9 mouse cellular contexts compared by ENCODE assay signal in genomic region chr9:118821220-118822185, GRCm38 (mm10).
A peak's percentile ranks its signal among the peaks of the same experiment; 100 is the strongest.
DNase-seq lines count a peak whose midpoint lies in the region; ATAC-seq and TF ChIP-seq lines count a peak whose summit lies in the region.
"Had no signal": no experiment of that assay in that cellular context is flagged by ENCODE, and none has a peak within 500 bp of the region (broad histone marks: within the 10 kb centered on the region; RNA-seq: fewer than 3 reads in every experiment).

No protein-coding gene starts in this region.

- H3K27me3 ChIP-seq in kidney, embryonic 16.5 days (ENCODE audit: insufficient read depth, low read length), result no peaks in the 10 kb centered on the region
- no peaks in the 10 kb centered on the region for H3K27me3 ChIP-seq in kidney, adult 2 months (replicated peaks; ENCODE audit: control insufficient read depth, insufficient read depth, low read length)
- H3K27me3 ChIP-seq in embryonic facial prominence, embryonic 14.5 days (replicated peaks; ENCODE audit: control insufficient read depth, insufficient read depth, low read length), result no peaks in the 10 kb centered on the region
- no peaks in the 10 kb centered on the region for H3K27me3 ChIP-seq in hindbrain, embryonic 10.5 days (ENCODE audit: insufficient read depth, poor library complexity, severe bottlenecking)
- no peaks in the 10 kb centered on the region for H3K27me3 ChIP-seq in lung, embryonic 14.5 days (ENCODE audit: insufficient read depth, low read length)
- no peaks in the 10 kb centered on the region for H3K27me3 ChIP-seq in neural tube, embryonic 15.5 days (replicated peaks)
- H3K27me3 ChIP-seq: Patski had no signal

- H3K4me2 ChIP-seq in kidney, embryonic 16.5 days (replicated peaks; ENCODE audit: low read depth, low read length), result peak overlapping the region; percentile 3; the same call in 1 of the 2 replicates
- H3K4me2 ChIP-seq in embryonic facial prominence, embryonic 14.5 days (ENCODE audit: low read depth, low read length), result peak overlapping the region; percentile 47
- H3K4me2 ChIP-seq in lung, embryonic 14.5 days, result peak overlapping the region; percentile 43
- H3K4me2 ChIP-seq in neural tube, embryonic 15.5 days, result peak overlapping the region; percentile 30; the same call in 1 of the 2 replicates

- TF ChIP-seq CTCF in kidney, adult 2 months (conservative IDR thresholded peaks at IDR 0.05; ENCODE audit: insufficient read depth, insufficient read length, low read depth, low read length), result no peak
- TF ChIP-seq CTCF in lung, embryonic 14.5 days (IDR thresholded peaks at IDR 0.05; ENCODE audit: low read depth), result no peak

- 55% methylated on average over 21 of the region's 21 CpGs for WGBS in kidney, embryonic 16.5 days
- WGBS in kidney, adult 2 months, result 64% methylated on average over 21 of the region's 21 CpGs
- WGBS in embryonic facial prominence, embryonic 14.5 days, result 24% methylated on average over 21 of the region's 21 CpGs
- 44% methylated on average over 21 of the region's 21 CpGs for WGBS in hindbrain, embryonic 10.5 days
- WGBS in lung, embryonic 14.5 days, result 41% methylated on average over 21 of the region's 21 CpGs
- WGBS in neural tube, embryonic 15.5 days, result 48% methylated on average over 21 of the region's 21 CpGs

- no peak overlapping the region for H3K9ac ChIP-seq in kidney, embryonic 16.5 days (replicated peaks; ENCODE audit: low read length)
- H3K9ac ChIP-seq in embryonic facial prominence, embryonic 14.5 days (ENCODE audit: low read depth, low read length), result peak overlapping the region; percentile 45
- H3K9ac ChIP-seq in lung, embryonic 14.5 days, result no peak overlapping the region
- H3K9ac ChIP-seq in neural tube, embryonic 15.5 days (replicated peaks), result no peak overlapping the region

- peak; percentile 24; the same call in 1 of the 2 replicates for ATAC-seq in kidney, embryonic 16.5 days (ENCODE audit: low FRiP score, low TSS enrichment)
- peak; percentile 88 for ATAC-seq in embryonic facial prominence, embryonic 14.5 days (ENCODE audit: low read depth)
- ATAC-seq in lung, embryonic 14.5 days (ENCODE audit: insufficient read depth), result peak; percentile 55; the same call in 1 of the 2 replicates
- ATAC-seq in neural tube, embryonic 15.5 days (ENCODE audit: low FRiP score), result no peak
- ATAC-seq: Patski had no signal

- no peak for TF ChIP-seq POLR2A in kidney, adult 2 months (IDR thresholded peaks at IDR 0.05; ENCODE audit: low read depth, low read length)

- no peak overlapping the region for H3K4me3 ChIP-seq in kidney, embryonic 16.5 days (ENCODE audit: low read length)
- H3K4me3 ChIP-seq in kidney, adult 2 months (ENCODE audit: insufficient read depth, low read depth, low read length), result no peak overlapping the region
- peak overlapping the region; percentile 19 for H3K4me3 ChIP-seq in embryonic facial prominence, embryonic 14.5 days (ENCODE audit: low read depth, low read length)
- peak overlapping the region; percentile 34 for H3K4me3 ChIP-seq in hindbrain, embryonic 10.5 days
- H3K4me3 ChIP-seq in lung, embryonic 14.5 days (ENCODE audit: low read depth, low read length), result no peak overlapping the region
- no peak overlapping the region for H3K4me3 ChIP-seq in neural tube, embryonic 15.5 days (replicated peaks)

- peaks cover 7% of the 10 kb centered on the region; the same call in 1 of the 2 replicates for H3K36me3 ChIP-seq in kidney, embryonic 16.5 days (ENCODE audit: insufficient read depth, low read length)
- H3K36me3 ChIP-seq in kidney, adult 2 months (ENCODE audit: control insufficient read depth, insufficient read depth, low read length), result no peaks in the 10 kb centered on the region
- no peaks in the 10 kb centered on the region for H3K36me3 ChIP-seq in embryonic facial prominence, embryonic 14.5 days (ENCODE audit: control insufficient read depth, insufficient read depth, low read length)
- H3K36me3 ChIP-seq in hindbrain, embryonic 10.5 days, result no peaks in the 10 kb centered on the region
- H3K36me3 ChIP-seq in lung, embryonic 14.5 days (ENCODE audit: insufficient read depth), result no peaks in the 10 kb centered on the region
- H3K36me3 ChIP-seq in neural tube, embryonic 15.5 days, result no peaks in the 10 kb centered on the region

- H3K27ac ChIP-seq in kidney, embryonic 16.5 days (ENCODE audit: low read length), result no peak overlapping the region
- no peak overlapping the region for H3K27ac ChIP-seq in kidney, adult 2 months (ENCODE audit: insufficient read depth, low read depth, low read length)
- H3K27ac ChIP-seq in embryonic facial prominence, embryonic 14.5 days (replicated peaks; ENCODE audit: low read depth, low read length), result peak overlapping the region; percentile 52
- peak overlapping the region; percentile 83 for H3K27ac ChIP-seq in hindbrain, embryonic 10.5 days
- peak overlapping the region; percentile 38; the same call in 1 of the 2 replicates for H3K27ac ChIP-seq in lung, embryonic 14.5 days (ENCODE audit: low read depth)
- H3K27ac ChIP-seq in neural tube, embryonic 15.5 days (replicated peaks), result no peak overlapping the region

- no peaks in the 10 kb centered on the region for H3K9me3 ChIP-seq in kidney, embryonic 16.5 days (ENCODE audit: low read length)
- 0 out of 2 replicates have a peak, but pooled peaks cover 2% of the 10 kb centered on the region for H3K9me3 ChIP-seq in embryonic facial prominence, embryonic 14.5 days (ENCODE audit: control insufficient read depth, low read length)
- H3K9me3 ChIP-seq in hindbrain, embryonic 10.5 days, result no peaks in the 10 kb centered on the region
- H3K9me3 ChIP-seq in lung, embryonic 14.5 days (ENCODE audit: low read depth, low read length), result no peaks in the 10 kb centered on the region
- no peaks in the 10 kb centered on the region for H3K9me3 ChIP-seq in neural tube, embryonic 15.5 days (replicated peaks)

- peaks cover 36% of the 10 kb centered on the region for H3K4me1 ChIP-seq in kidney, embryonic 16.5 days (ENCODE audit: insufficient read depth, low read length)
- peaks cover 3% of the 10 kb centered on the region; the same call in 1 of the 2 replicates for H3K4me1 ChIP-seq in kidney, adult 2 months (ENCODE audit: control insufficient read depth, insufficient read depth, low read length)
- peaks cover 36% of the 10 kb centered on the region for H3K4me1 ChIP-seq in embryonic facial prominence, embryonic 14.5 days (ENCODE audit: control insufficient read depth, insufficient read depth, low read length)
- peaks cover 19% of the 10 kb centered on the region for H3K4me1 ChIP-seq in hindbrain, embryonic 10.5 days (replicated peaks)
- peaks cover 5% of the 10 kb centered on the region for H3K4me1 ChIP-seq in lung, embryonic 14.5 days (ENCODE audit: insufficient read depth)
- H3K4me1 ChIP-seq in neural tube, embryonic 15.5 days, result peaks cover 28% of the 10 kb centered on the region

- no peak for DNase-seq in kidney, adult 2 months
- DNase-seq in embryonic facial prominence, embryonic 14.5 days (ENCODE audit: low spot score), result peak; percentile 89
- DNase-seq in hindbrain, embryonic 10.5 days (ENCODE audit: low spot score), result peak; percentile 60
- peak; percentile 43 for DNase-seq in lung, embryonic 14.5 days
- DNase-seq in adrenal gland, postnatal 10 days, result no peak
- no peak for DNase-seq in adrenal gland, postnatal 25 days

Comparison
In these comparisons a context has a peak if more than half of its experiments do, and no peak if none do; other contexts are left out.
1. H3K27ac ChIP-seq: peak in embryonic facial prominence, embryonic 14.5 days (single experiment), hindbrain, embryonic 10.5 days (single experiment) and lung, embryonic 14.5 days (single experiment); none in kidney, embryonic 16.5 days (single experiment), kidney, adult 2 months (single experiment) and neural tube, embryonic 15.5 days (single experiment).
2. H3K4me3 ChIP-seq: peak in embryonic facial prominence, embryonic 14.5 days (single experiment) and hindbrain, embryonic 10.5 days (single experiment); none in kidney, embryonic 16.5 days (single experiment), kidney, adult 2 months (single experiment), lung, embryonic 14.5 days (single experiment) and neural tube, embryonic 15.5 days (single experiment).
3. DNase-seq: peak in embryonic facial prominence, embryonic 14.5 days (single experiment), hindbrain, embryonic 10.5 days (single experiment) and lung, embryonic 14.5 days (single experiment); none in kidney, adult 2 months (single experiment), adrenal gland, postnatal 10 days (single experiment) and adrenal gland, postnatal 25 days (single experiment).
4. Peak in every context shown above with its lines, with median percentiles within 50 percentile points of each other: H3K4me2 ChIP-seq.